Mouse (Mus musculus): ENCODE measurements at regions not wholly inside any gene's neighbourhood (a gene's known extent, or its start where the extent isn't known, plus 50 kb on each side); places are given as distances from the start of the nearest gene placed in this dataset.

DNA sequence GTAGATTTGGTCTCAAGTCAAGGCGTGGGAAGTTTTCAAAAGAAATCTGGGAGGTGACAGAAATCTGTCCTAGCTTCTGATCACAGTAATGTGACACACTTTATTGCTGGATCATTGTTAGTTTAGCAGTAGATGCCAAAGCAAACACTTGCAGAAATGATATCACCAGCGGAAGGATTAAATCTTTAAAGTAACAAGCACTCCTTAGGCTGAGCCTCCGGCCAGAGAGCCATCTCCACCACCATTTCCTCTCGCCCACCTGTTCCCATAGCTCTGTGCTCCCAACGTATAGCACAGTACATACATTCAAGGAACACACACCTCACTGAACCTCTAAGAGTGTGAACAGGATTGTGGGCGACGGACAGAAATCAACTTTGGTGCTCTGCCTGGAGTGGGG is 75.6 kb upstream of the Ifne start:
- TF ChIP-seq CTCF (IDR thresholded peaks at IDR 0.05; ENCODE audit: extremely low read depth, insufficient read length, insufficient replicate concordance, low read depth, low read length): no peak
- TF ChIP-seq POLR2A (IDR thresholded peaks at IDR 0.05; ENCODE audit: low read depth, low read length): no peak

Measured in small intestine, adult 2 months (tissue).